Mouse (Mus musculus) embryonic fibroblast, embryonic 13.5 days (primary cell): ENCODE measurements at regions not wholly inside any gene's neighbourhood (a gene's known extent, or its start where the extent isn't known, plus 50 kb on each side); places are given as distances from the start of the nearest gene placed in this dataset.

Experiments used
- CTCF ChIP-seq: IDR thresholded peaks from 2 replicates; pipeline ENCODE4 v1.5.1; 2011; ENCODE audit warnings: mild to moderate bottlenecking, control low read depth, low read length, moderate library complexity, borderline replicate concordance; ENCODE audit not compliant: insufficient read depth
- POLR2A ChIP-seq: IDR thresholded peaks from 2 replicates; pipeline ENCODE4 v1.6.1; 2011; ENCODE audit warnings: low read depth, mild to moderate bottlenecking, control low read depth, low read length, moderate library complexity

- TF ChIP-seq CTCF (no peak), POLR2A (no peak)
These were observed 311.0 kb upstream of the Eif4g2 start for GRCm38 (mm10) chr7:111393846-111394245.
